Mouse (Mus musculus) neural tube, embryonic 15.5 days (tissue): Measurements from ENCODE around the gene Gm28051. TPM values are rescaled to one million over a fixed set of nuclear protein-coding genes. Genes with fewer than 3 reads are reported as not detected.
A peak's percentile ranks its signal among the peaks of the same experiment; 100 is the strongest.

Source experiments
- ATAC-seq: fragments of 200-750 bp; cut with Nextera tagmentation; 2 replicates; pipeline ENCODE4 v1.8.0; 2017; ENCODE audit warnings: mild to moderate bottlenecking, moderate TSS enrichment, moderate library complexity; ENCODE audit not compliant: low FRiP score
- H3K27ac ChIP-seq: fragments of 300-500 bp; sonication (generic); replicated peaks from 2 replicates; pipeline ENCODE4 v1.5.1; 2015; ENCODE audit warnings: mild to moderate bottlenecking, inconsistent platforms
- H3K27me3 ChIP-seq: fragments of 300-500 bp; sonication (generic); replicated peaks from 2 replicates; pipeline ENCODE4 v1.6.1; 2015; ENCODE audit warnings: inconsistent platforms
- H3K36me3 ChIP-seq: fragments of 300-500 bp; sonication (generic); 2 replicates; pipeline ENCODE4 v1.6.1; 2015; ENCODE audit warnings: inconsistent platforms
- H3K4me1 ChIP-seq: fragments of 300-500 bp; sonication (generic); 2 replicates; pipeline ENCODE4 v1.6.1; 2015; ENCODE audit warnings: inconsistent platforms
- H3K4me2 ChIP-seq: fragments of 300-500 bp; sonication (generic); 2 replicates; pipeline ENCODE4 v1.6.1; 2015; ENCODE audit warnings: inconsistent platforms, mild to moderate bottlenecking, moderate library complexity
- H3K4me3 ChIP-seq: fragments of 300-500 bp; sonication (generic); replicated peaks from 2 replicates; pipeline ENCODE4 v1.5.1; 2015; ENCODE audit warnings: mild to moderate bottlenecking, inconsistent platforms
- H3K9ac ChIP-seq: fragments of 300-500 bp; sonication (generic); replicated peaks from 2 replicates; pipeline ENCODE4 v1.6.1; 2015; ENCODE audit warnings: mild to moderate bottlenecking, inconsistent platforms
- H3K9me3 ChIP-seq: fragments of 300-500 bp; sonication (generic); replicated peaks from 2 replicates; pipeline ENCODE4 v1.6.1; 2016; ENCODE audit warnings: inconsistent platforms
- WGBS: fragments of 180-500 bp; shearing (Covaris S2); methylation state at CpG from one replicate; pipeline ENCODE4 v1.1.7; 2015; ENCODE audit warnings: mixed read lengths; 5-methylcytosine and 5-hydroxymethylcytosine counted together
- microRNA counts: library from miRNA; unstranded; fragments of <30 nt; microRNA quantifications from one replicate; lab custom pipeline; 2016
- microRNA-seq: library from miRNA; unstranded; fragments of <30 nt; microRNA quantifications from one replicate; pipeline ENCODE4, GENCODE M21; 2017
- polyA plus RNA-seq: library from polyadenylated mRNA; unstranded; fragments of >200 nt; fragmentation: Nextera tagmentation; extraction: Ambion mirVana; gene quantifications from 2 replicates; pipeline ENCODE4 v1.2.1, GENCODE M21; 2015

The Gm28051 gene
- polyA plus RNA-seq, 1 experiment from 2014 or later = not detected

GRCm38 (mm10) chr12:102677089-102677488 is 80.5 kb downstream of the Gm28051 start:
- H3K27ac ChIP-seq = no peak overlapping the region
- H3K4me2 ChIP-seq = no peak overlapping the region
- no peak overlapping the region for H3K9ac ChIP-seq
- no peak for ATAC-seq
- no peaks in the 10 kb centered on the region; the same call in 1 of the 2 replicates for H3K36me3 ChIP-seq
- no peaks in the 10 kb centered on the region for H3K27me3 ChIP-seq
- H3K4me1 ChIP-seq = peaks cover 38% of the 10 kb centered on the region
- no peak overlapping the region for H3K4me3 ChIP-seq
- 71% methylated on average over 3 of the region's 3 CpGs for WGBS
- H3K9me3 ChIP-seq = no peaks in the 10 kb centered on the region

- H3K4me2 ChIP-seq = no peak overlapping the region
- H3K27me3 ChIP-seq = no peaks in the 10 kb centered on the region
- H3K9me3 ChIP-seq = no peaks in the 10 kb centered on the region
- ATAC-seq = no peak
- no peak overlapping the region for H3K27ac ChIP-seq
- no peak overlapping the region for H3K9ac ChIP-seq
- H3K4me1 ChIP-seq = peaks cover 32% of the 10 kb centered on the region
- WGBS = 89% methylated on average over 10 of the region's 10 CpGs
- H3K36me3 ChIP-seq = no peaks in the 10 kb centered on the region; the same call in 1 of the 2 replicates
- H3K4me3 ChIP-seq = no peak overlapping the region
Observed at GRCm38 (mm10) chr12:102674556-102674955, 83.0 kb downstream of the Gm28051 start.

GRCm38 (mm10) chr12:102674123-102674522 is 83.4 kb downstream of the Gm28051 start:
- H3K4me1 ChIP-seq = peaks cover 28% of the 10 kb centered on the region
- no peaks in the 10 kb centered on the region for H3K9me3 ChIP-seq
- H3K36me3 ChIP-seq = no peaks in the 10 kb centered on the region; the same call in 1 of the 2 replicates
- 92% methylated on average over 13 of the region's 13 CpGs for WGBS
- H3K9ac ChIP-seq = no peak overlapping the region
- H3K4me3 ChIP-seq = no peak overlapping the region
- no peaks in the 10 kb centered on the region for H3K27me3 ChIP-seq
- H3K27ac ChIP-seq = no peak overlapping the region
- ATAC-seq = no peak
- no peak overlapping the region for H3K4me2 ChIP-seq

GRCm38 (mm10) chr12:102672857-102673839 is 84.4 kb downstream of the Gm28051 start:
- Histone ChIP-seq H3K36me3 (no peaks in the 10 kb centered on the region; the same call in 1 of the 2 replicates), H3K27me3 (no peaks in the 10 kb centered on the region), H3K9ac (no peak overlapping the region), H3K9me3 (no peaks in the 10 kb centered on the region), H3K4me3 (no peak overlapping the region), H3K4me1 (peaks cover 21% of the 10 kb centered on the region), H3K27ac (no peak overlapping the region), H3K4me2 (no peak overlapping the region)
- 88% methylated on average over 20 of the region's 20 CpGs for WGBS
- ATAC-seq = no peak

GRCm38 (mm10) chr12:102672176-102672575 is 85.4 kb downstream of the Gm28051 start:
- Histone ChIP-seq H3K9me3 (no peaks in the 10 kb centered on the region), H3K4me2 (no peak overlapping the region), H3K9ac (no peak overlapping the region), H3K4me3 (no peak overlapping the region), H3K27ac (no peak overlapping the region), H3K4me1 (peaks cover 19% of the 10 kb centered on the region), H3K36me3 (no peaks in the 10 kb centered on the region; the same call in 1 of the 2 replicates), H3K27me3 (no peaks in the 10 kb centered on the region)
- 78% methylated on average over 8 of the region's 8 CpGs for WGBS
- ATAC-seq = 0 out of 2 replicates have a peak, but pooled peaks have one; percentile 18

GRCm38 (mm10) chr12:102670848-102671247 is 86.7 kb downstream of the Gm28051 start:
- whole genome bisulfite sequencing = 32% methylated on average over 8 of the region's 8 CpGs
- no peak for ATAC-seq
- no peak overlapping the region for H3K4me2 ChIP-seq
- no peak overlapping the region for H3K27ac ChIP-seq
- H3K36me3 ChIP-seq = no peaks in the 10 kb centered on the region; the same call in 1 of the 2 replicates
- no peak overlapping the region for H3K4me3 ChIP-seq
- H3K27me3 ChIP-seq = no peaks in the 10 kb centered on the region
- H3K9me3 ChIP-seq = no peaks in the 10 kb centered on the region
- no peak overlapping the region for H3K9ac ChIP-seq
- H3K4me1 ChIP-seq = peaks cover 9% of the 10 kb centered on the region

MicroRNAs encoded within 50 kb of the gene (microRNA counts, 519-probe panel; counts per million panel counts)
- not detected for microRNA mmu-miR-1936 (lab: Ali Mortazavi, UCI)

Small RNA genes within 50 kb of the gene (microRNA-seq; reads per million reads assigned to microRNA genes)
- not detected for gene Mir1936

Other genes starting within 250 kb of the Gm28051 start
- gene Chga, start 202.8 kb downstream of the Gm28051 start, polyA plus RNA-seq = 178 and 204 TPM in 2 replicates
- gene Itpk1, start 52.8 kb downstream of the Gm28051 start, polyA plus RNA-seq = 42.7 TPM in 2 replicates
- gene Moap1, start 14.1 kb downstream of the Gm28051 start, polyA plus RNA-seq = 62.5 and 76.5 TPM in 2 replicates
- 11.7 and 11.9 TPM in 2 replicates for gene Tmem251, start 14.0 kb downstream of the Gm28051 start, polyA plus RNA-seq
- 47.4 and 47.9 TPM in 2 replicates for gene Gon7, start within 50 bp of the Gm28051 start, polyA plus RNA-seq
- 35.3 and 36.5 TPM in 2 replicates for gene Ubr7, start 202 bp upstream of the Gm28051 start, polyA plus RNA-seq
- gene Gm20604, start 907 bp upstream of the Gm28051 start, polyA plus RNA-seq = 48.6 TPM in 2 replicates
- gene Btbd7, start 120.7 kb upstream of the Gm28051 start, polyA plus RNA-seq = 10.5 and 11.1 TPM in 2 replicates
- not detected in 2 replicates for gene Cox8c, start 141.6 kb upstream of the Gm28051 start, polyA plus RNA-seq
- gene Unc79, start 191.1 kb upstream of the Gm28051 start, polyA plus RNA-seq = 5.6 and 6.3 TPM in 2 replicates